Mouse (Mus musculus): Measurements from ENCODE around the gene Gpsm3.
"Not testable (repeated sequence)": the region's sequence is repeated elsewhere in the genome, so short reads cannot be mapped to it uniquely, and the experiment has no call there.

Gene Gpsm3

GRCm38 (mm10) chr17:34589681-34590101 is at the start of gene Gpsm3:
Gpsm3 (plus strand) TSS chr17:34589806.
- CTCF ChIA-PET, result interaction anchor here in 3 of 4 experiments (0.5 to 2.2 kb wide), 12 partner anchors 13 to 109 kb away, joined by 3 to 12 read pairs (median 5); partner anchors contain the start of genes Agpat1 (in 2 of the 3) and Atf6b (in 1 of the 3)
- POLR2A ChIA-PET, result interaction anchor here (0.6 to 7.2 kb wide), 22 partner anchors 9 to 829 kb away, joined by 3 to 102 read pairs (median 4); partner anchors contain the start of genes Agpat1 (in 4 of the 4), Rnf5 (in 3 of the 4), Ager (in 2 of the 4) and Notch4 (in 2 of the 4)

GRCm38 (mm10) chr17:34543567-34543966 is 46.0 kb upstream of the Gpsm3 start:
- POLR2A ChIA-PET, result not testable (repeated sequence)
- CTCF ChIA-PET, result interaction anchor here in 1 of 4 experiments (1.0 to 1.5 kb wide), 2 partner anchors 12 kb away, joined by 3 read pairs; no protein-coding TSS in a partner anchor

- ChIA-PET POLR2A (interaction anchor here in 2 of 4 experiments (1.2 to 1.8 kb wide), 5 partner anchors 9 to 148 kb away, joined by 3 to 4 read pairs (median 3); partner anchors contain the start of gene BC051142 (in 1 of the 2)), CTCF (interaction anchor here in 3 of 4 experiments (0.9 to 1.5 kb wide), 4 partner anchors 9 to 106 kb away, joined by 3 to 5 read pairs (median 4); no protein-coding TSS in a partner anchor)
Observed at GRCm38 (mm10) chr17:34546797-34547196, 42.8 kb upstream of the Gpsm3 start.

- ChIA-PET CTCF (interaction anchor here in 2 of 4 experiments (0.6 to 1.5 kb wide), 2 partner anchors 8 to 26 kb away, joined by 3 to 5 read pairs; no protein-coding TSS in a partner anchor), POLR2A (interaction anchor here in 2 of 4 experiments (0.6 to 1.2 kb wide), 3 partner anchors 8 to 582 kb away, joined by 3 to 4 read pairs (median 3); no protein-coding TSS in a partner anchor)
Observed at GRCm38 (mm10) chr17:34547601-34548000, 42.0 kb upstream of the Gpsm3 start.

- CTCF ChIA-PET, result no interaction called here
- POLR2A ChIA-PET, result interaction anchor here in 2 of 4 experiments (0.7 to 0.9 kb wide), 2 partner anchors 9 to 19 kb away, joined by 3 read pairs; no protein-coding TSS in a partner anchor
Observed at GRCm38 (mm10) chr17:34549156-34549555, 40.5 kb upstream of the Gpsm3 start.

GRCm38 (mm10) chr17:34549843-34550242 is 39.8 kb upstream of the Gpsm3 start:
- ChIA-PET POLR2A (interaction anchor here in 1 of 4 experiments (0.7 kb wide), 1 partner anchor 300 kb away, joined by 3 read pairs; no protein-coding TSS in a partner anchor), CTCF (no interaction called here)

- ChIA-PET POLR2A (interaction anchor here in 3 of 4 experiments (0.6 to 1.9 kb wide), 12 partner anchors 9 to 613 kb away, joined by 3 to 7 read pairs (median 3); partner anchors contain the start of gene Notch4 (in 1 of the 3)), CTCF (interaction anchor here (0.5 to 2.9 kb wide), 70 partner anchors 8 to 626 kb away, joined by 3 to 21 read pairs (median 4); partner anchors contain the start of genes Notch4 (in 3 of the 4), BC051142 (in 2 of the 4), Pbx2 (in 2 of the 4) and Agpat1 (in 1 of the 4))
Observed at GRCm38 (mm10) chr17:34555483-34555882, 34.1 kb upstream of the Gpsm3 start.

- CTCF ChIA-PET, result interaction anchor here (0.5 to 2.8 kb wide), 11 partner anchors 8 to 668 kb away, joined by 3 to 21 read pairs (median 5); partner anchors contain the start of genes BC051142 (in 1 of the 4) and Notch4 (in 1 of the 4)
Observed at GRCm38 (mm10) chr17:34556406-34556805, 33.2 kb upstream of the Gpsm3 start.

GRCm38 (mm10) chr17:34557411-34557810 is 32.2 kb upstream of the Gpsm3 start:
- CTCF ChIA-PET, result no interaction called here
- POLR2A ChIA-PET, result interaction anchor here in 1 of 4 experiments (0.6 kb wide), 1 partner anchor 89 kb away, joined by 3 read pairs; the partner anchor contains the start of gene Atf6b

More at GRCm38 (mm10) chr17:34556406-34556805, 33.2 kb upstream of the Gpsm3 start:
- POLR2A ChIA-PET, result no interaction called here

GRCm38 (mm10) chr17:34559116-34559515 is 30.5 kb upstream of the Gpsm3 start:
- ChIA-PET POLR2A (interaction anchor here in 1 of 4 experiments (0.6 to 1.0 kb wide), 2 partner anchors 10 to 291 kb away, joined by 3 to 6 read pairs; no protein-coding TSS in a partner anchor), CTCF (interaction anchor here (0.5 to 1.5 kb wide), 9 partner anchors 13 to 489 kb away, joined by 3 to 17 read pairs (median 3); partner anchors contain the start of genes Agpat1 (in 1 of the 4) and Rnf5 (in 1 of the 4))

- ChIA-PET POLR2A (interaction anchor here in 1 of 4 experiments (0.6 kb wide), 1 partner anchor 135 kb away, joined by 4 read pairs; no protein-coding TSS in a partner anchor), CTCF (interaction anchor here in 3 of 4 experiments (0.6 to 1.0 kb wide), 5 partner anchors 23 to 254 kb away, joined by 3 to 8 read pairs (median 3); partner anchors contain the start of gene H2-Eb1 (in 1 of the 3))
Observed at GRCm38 (mm10) chr17:34559895-34560294, 29.7 kb upstream of the Gpsm3 start.

GRCm38 (mm10) chr17:34560438-34560837 is 29.2 kb upstream of the Gpsm3 start:
- ChIA-PET POLR2A (interaction anchor here in 2 of 4 experiments (0.6 to 0.7 kb wide), 3 partner anchors 30 to 253 kb away, joined by 3 to 4 read pairs (median 4); partner anchors contain the start of gene Gpsm3 (in 1 of the 2)), CTCF (interaction anchor here (0.6 to 0.9 kb wide), 6 partner anchors 121 to 681 kb away, joined by 3 to 9 read pairs (median 7); partner anchors contain the start of gene H2-Eb1 (in 1 of the 4))

GRCm38 (mm10) chr17:34561200-34561599 is 28.4 kb upstream of the Gpsm3 start:
- POLR2A ChIA-PET, result interaction anchor here in 2 of 4 experiments (0.6 to 0.7 kb wide), 7 partner anchors 11 to 371 kb away, joined by 3 to 4 read pairs (median 3); partner anchors contain the start of genes Gpsm3 (in 1 of the 2) and Ppt2 (in 1 of the 2)
- CTCF ChIA-PET, result interaction anchor here in 2 of 4 experiments (0.6 to 0.7 kb wide), 7 partner anchors 25 to 680 kb away, joined by 3 to 17 read pairs (median 6); partner anchors contain the start of gene BC051142 (in 1 of the 2)

- CTCF ChIA-PET, result interaction anchor here in 2 of 4 experiments (0.6 to 1.2 kb wide), 3 partner anchors 10 to 120 kb away, joined by 3 to 4 read pairs (median 3); no protein-coding TSS in a partner anchor
- POLR2A ChIA-PET, result interaction anchor here in 2 of 4 experiments (0.5 to 1.7 kb wide), 7 partner anchors 9 to 822 kb away, joined by 3 to 7 read pairs (median 4); partner anchors contain the start of gene Pbx2 (in 1 of the 2)
Observed at GRCm38 (mm10) chr17:34562595-34562994, 27.0 kb upstream of the Gpsm3 start.

- ChIA-PET POLR2A (interaction anchor here in 3 of 4 experiments (0.7 to 2.4 kb wide), 9 partner anchors 9 to 442 kb away, joined by 3 to 8 read pairs (median 4); partner anchors contain the start of genes Gpsm3 (in 2 of the 3), Agpat1 (in 1 of the 3), Pbx2 (in 1 of the 3) and Rnf5 (in 1 of the 3)), CTCF (interaction anchor here in 3 of 4 experiments (0.7 to 3.4 kb wide), 10 partner anchors 8 to 242 kb away, joined by 3 to 21 read pairs (median 4); partner anchors contain the start of gene BC051142 (in 1 of the 3))
Observed at GRCm38 (mm10) chr17:34563354-34563753, 26.3 kb upstream of the Gpsm3 start.

- POLR2A ChIA-PET, result interaction anchor here (0.5 to 2.4 kb wide), 18 partner anchors 8 to 533 kb away, joined by 3 to 10 read pairs (median 4); partner anchors contain the start of genes Gpsm3 (in 2 of the 4), Agpat1 (in 1 of the 4), Pbx2 (in 1 of the 4) and Rnf5 (in 1 of the 4)
- CTCF ChIA-PET, result interaction anchor here (0.5 to 3.4 kb wide), 16 partner anchors 8 to 603 kb away, joined by 3 to 21 read pairs (median 4); partner anchors contain the start of genes BC051142 (in 1 of the 4) and H2-Aa (in 1 of the 4)
Observed at GRCm38 (mm10) chr17:34564003-34564421, 25.6 kb upstream of the Gpsm3 start, which contains the start of gene Notch4. Notch4 (plus strand) TSS chr17:34564268.

GRCm38 (mm10) chr17:34564796-34565195 is 24.8 kb upstream of the Gpsm3 start:
- ChIA-PET CTCF (interaction anchor here in 3 of 4 experiments (0.6 to 3.4 kb wide), 10 partner anchors 8 to 315 kb away, joined by 3 to 21 read pairs (median 4); partner anchors contain the start of gene BC051142 (in 1 of the 3)), POLR2A (interaction anchor here in 3 of 4 experiments (0.5 to 2.4 kb wide), 11 partner anchors 8 to 446 kb away, joined by 3 to 8 read pairs (median 3); partner anchors contain the start of genes Gpsm3 (in 1 of the 3), H2-DMa (in 1 of the 3) and Pbx2 (in 1 of the 3))
